ENCODE assay signal across 8 mouse cellular contexts in genomic region chr5:130171423-130171954, GRCm38 (mm10). TPM values are rescaled to one million over a fixed set of nuclear protein-coding genes. Genes with fewer than 3 reads are reported as not detected.
DNase-seq lines count a peak whose midpoint lies in the region; ATAC-seq and TF ChIP-seq lines count a peak whose summit lies in the region.

TSS of gene Rabgef1 (plus strand) at chr5:130171798.

- peak within 1 kb of the TSS; percentile 88 for H3K4me3 ChIP-seq in G1E (ENCODE audit: low read depth, low read length)
- H3K4me3 ChIP-seq in cerebellum, adult 2 months (replicated peaks; ENCODE audit: insufficient read depth, low read depth, low read length) = peak within 1 kb of the TSS; percentile 80
- H3K4me3 ChIP-seq in forebrain, postnatal 0 days (ENCODE audit: low read depth, low read length) = peak within 1 kb of the TSS; percentile 89
- peak within 1 kb of the TSS; percentile 73 for H3K4me3 ChIP-seq in neural tube, embryonic 14.5 days (ENCODE audit: low read depth, low read length)
- peak within 1 kb of the TSS; percentile 99 for H3K4me3 ChIP-seq in testis, adult 2 months (ENCODE audit: control insufficient read depth, low read depth, low read length)

- H3K4me1 ChIP-seq in G1E (ENCODE audit: insufficient read depth, low read depth, low read length) = peaks cover 62% of the 10 kb centered on the region
- H3K4me1 ChIP-seq in cerebellum, adult 2 months (ENCODE audit: control insufficient read depth, insufficient read depth, low read length) = peaks cover 5% of the 10 kb centered on the region
- H3K4me1 ChIP-seq in forebrain, postnatal 0 days (ENCODE audit: insufficient read depth) = peaks cover 14% of the 10 kb centered on the region
- peaks cover 21% of the 10 kb centered on the region for H3K4me1 ChIP-seq in neural tube, embryonic 14.5 days (ENCODE audit: control insufficient read depth, insufficient read depth, low read length)
- H3K4me1 ChIP-seq in testis, adult 2 months (ENCODE audit: control insufficient read depth, insufficient read depth, low read length) = peaks cover 3% of the 10 kb centered on the region; the same call in 1 of the 2 replicates

- H3K27ac ChIP-seq in cerebellum, adult 2 months (ENCODE audit: insufficient read depth, low read length) = peak within 1 kb of the TSS; percentile 68
- H3K27ac ChIP-seq in forebrain, postnatal 0 days (ENCODE audit: low read depth, low read length) = peak within 1 kb of the TSS; percentile 89
- H3K27ac ChIP-seq in neural tube, embryonic 14.5 days (ENCODE audit: low read depth, low read length) = peak within 1 kb of the TSS; percentile 79
- peak within 1 kb of the TSS; percentile 98 for H3K27ac ChIP-seq in testis, adult 2 months (ENCODE audit: control insufficient read depth, insufficient read depth, low read depth, low read length)

- ATAC-seq in G1E (ENCODE audit: extremely low read depth, insufficient number of reproducible peaks, low FRiP score, poor library complexity, severe bottlenecking) = peak; percentile 81
- ATAC-seq in forebrain, postnatal 0 days = peak; percentile 98
- peak; percentile 90 for ATAC-seq in neural tube, embryonic 14.5 days (ENCODE audit: low read depth)

- WGBS in cerebellum, adult 2 months = under 1% methylated on average over 55 of the region's 62 CpGs
- WGBS in forebrain, postnatal 0 days = 7% methylated on average over 52 of the region's 62 CpGs
- WGBS in neural tube, embryonic 14.5 days = under 1% methylated on average over 33 of the region's 62 CpGs

- H3K27me3 ChIP-seq in G1E (ENCODE audit: insufficient read depth, low read length) = no peaks in the 10 kb centered on the region
- H3K27me3 ChIP-seq in cerebellum, adult 2 months (ENCODE audit: control insufficient read depth, insufficient read depth, low read length) = no peaks in the 10 kb centered on the region
- H3K27me3 ChIP-seq in forebrain, postnatal 0 days (ENCODE audit: insufficient read depth, low read length) = no peaks in the 10 kb centered on the region
- H3K27me3 ChIP-seq in neural tube, embryonic 14.5 days (ENCODE audit: control insufficient read depth, insufficient read depth, low read length) = no peaks in the 10 kb centered on the region
- no peaks in the 10 kb centered on the region for H3K27me3 ChIP-seq in testis, adult 2 months (ENCODE audit: control insufficient read depth, insufficient read depth, low read length)

- peak within 1 kb of the TSS; percentile 87 for H3K9ac ChIP-seq in forebrain, postnatal 0 days
- peak within 1 kb of the TSS; percentile 84 for H3K9ac ChIP-seq in neural tube, embryonic 14.5 days (replicated peaks; ENCODE audit: low read depth, low read length)

- peak within 1 kb of the TSS; percentile 83 for H3K4me2 ChIP-seq in forebrain, postnatal 0 days (ENCODE audit: low read depth)
- peak within 1 kb of the TSS; percentile 85 for H3K4me2 ChIP-seq in neural tube, embryonic 14.5 days (ENCODE audit: low read depth, low read length)

- intact Hi-C loops in heart, postnatal 36 days (cut with DNase I) = loop anchor here (2.0 to 5.0 kb wide), 3 partner anchors 27 to 229 kb away; partner anchors contain the start of genes Kctd7 and Vkorc1l1

- H3K9me3 ChIP-seq in G1E (replicated peaks) = peaks cover 5% of the 10 kb centered on the region
- no peaks in the 10 kb centered on the region for H3K9me3 ChIP-seq in forebrain, postnatal 0 days (ENCODE audit: low read length)
- no peaks in the 10 kb centered on the region for H3K9me3 ChIP-seq in neural tube, embryonic 14.5 days (ENCODE audit: control insufficient read depth, low read length)

- peaks cover 21% of the 10 kb centered on the region for H3K36me3 ChIP-seq in G1E (replicated peaks)
- no peaks in the 10 kb centered on the region for H3K36me3 ChIP-seq in forebrain, postnatal 0 days (ENCODE audit: insufficient read depth)
- no peaks in the 10 kb centered on the region for H3K36me3 ChIP-seq in neural tube, embryonic 14.5 days (ENCODE audit: control insufficient read depth, insufficient read depth, low read length)
- no peaks in the 10 kb centered on the region for H3K36me3 ChIP-seq in testis, adult 2 months (ENCODE audit: control insufficient read depth, insufficient read depth, low read length)

- TF ChIP-seq POLR2A in cerebellum, adult 2 months (IDR thresholded peaks at IDR 0.05; ENCODE audit: borderline replicate concordance, insufficient read depth, low read length) = peak; percentile 99
- peak; percentile 97 for TF ChIP-seq POLR2A in testis, adult 2 months (IDR thresholded peaks at IDR 0.05; ENCODE audit: control insufficient read depth, low read depth, low read length)

- TF ChIP-seq CTCF in G1E (IDR thresholded peaks at IDR 0.05; ENCODE audit: low read depth, low read length) = no peak
- TF ChIP-seq CTCF in cerebellum, adult 2 months (IDR thresholded peaks at IDR 0.05; ENCODE audit: borderline replicate concordance, insufficient read depth, low read depth, low read length) = no peak
- no peak for TF ChIP-seq CTCF in forebrain, postnatal 0 days (IDR thresholded peaks at IDR 0.05; ENCODE audit: low read depth)
- TF ChIP-seq CTCF in testis, adult 2 months (IDR thresholded peaks at IDR 0.05; ENCODE audit: control insufficient read depth, insufficient read depth, insufficient replicate concordance, low read depth, low read length) = no peak

- DNase-seq in G1E (ENCODE audit: low spot score) = peak; percentile 83
- DNase-seq in cerebellum, adult 2 months = peak; percentile 94 to 96
- peak; percentile 94 for DNase-seq in forebrain, postnatal 0 days
- peak; percentile 96 to 97 for DNase-seq in heart, postnatal 36 days
- peak; percentile 90 to 92 for DNase-seq in layer of hippocampus, adult 18-20 months (ENCODE audit: low spot score in 2 of 2)
- DNase-seq in lung, adult 18-20 months = peak; percentile 96 to 97

RNA-seq across cellular contexts. Expression of gene Rabgef1, which starts in this region (rescaled TPM):
- total RNA-seq in G1E (2014; fragmentation: Nextera tagmentation) (44.0 and 48.2 TPM in 2 replicates), G1E (2017) (52.9 and 80.4 TPM in 2 replicates)
- 18.5 and 23.4 TPM in 2 replicates for polyA plus RNA-seq in G1E (2012)
- polyA plus RNA-seq in cerebellum, adult 2 months (2012; rRNA removed) = 43.8 and 45.0 TPM in 2 replicates
- total RNA-seq in forebrain, postnatal 0 days (2014; rRNA removed) = 23.0 and 26.8 TPM in 2 replicates
- polyA plus RNA-seq in forebrain, postnatal 0 days (2015; fragmentation: Nextera tagmentation; extraction: Ambion mirVana) = 23.8 and 32.5 TPM in 2 replicates
- total RNA-seq in heart, postnatal 36 days (2021) = 10 to 100 TPM; 20.6 to 21.2 TPM
- total RNA-seq in layer of hippocampus, adult 18-20 months (2021) = 10 to 100 TPM; 53.2 TPM
- polyA plus RNA-seq in neural tube, embryonic 14.5 days (2014; fragmentation: Nextera tagmentation; extraction: Ambion mirVana) = 40.0 and 41.1 TPM in 2 replicates
- 8.0 and 8.1 TPM in 2 replicates for polyA plus RNA-seq in testis, adult 2 months (2012; rRNA removed)

Comparison
In these comparisons a context has a peak if more than half of its experiments do, and no peak if none do; other contexts are left out.
1. Peak in every context shown above with its lines: DNase-seq, ATAC-seq, H3K4me3 ChIP-seq and H3K27ac ChIP-seq.